Mouse (Mus musculus): ENCODE measurements around the gene Epha4. TPM values are rescaled to one million over a fixed set of nuclear protein-coding genes. Genes with fewer than 3 reads are reported as not detected.

The Epha4 gene
- total and polyA plus RNA-seq, 3 experiments: 25.4 to 45.5 (median 28.4) TPM

DNA sequence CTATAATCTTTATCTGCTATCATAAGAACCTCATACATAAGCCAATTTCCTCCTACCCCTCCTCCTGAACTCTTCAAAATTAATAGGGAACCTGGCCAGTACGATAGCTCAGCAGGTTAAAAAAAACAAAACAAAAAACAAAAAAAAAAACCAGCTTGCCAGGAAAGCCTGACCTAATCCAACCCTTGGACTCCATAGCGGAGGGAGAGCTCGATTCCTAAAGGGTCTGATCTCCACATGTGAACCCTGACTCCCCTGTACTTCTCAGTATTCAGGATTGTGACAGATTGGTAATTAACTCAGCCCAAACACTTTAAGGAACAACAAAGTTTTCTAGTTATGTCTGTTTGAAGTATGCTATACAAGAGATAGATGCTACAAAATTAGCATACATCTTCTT lies 89.7 kb downstream of the Epha4 start:
- no peaks in the 10 kb centered on the region for H3K27me3 ChIP-seq (ENCODE audit: control insufficient read depth, insufficient read depth, low read length)
- H3K27ac ChIP-seq: no peak overlapping the region
- DNase-seq: no peak
- H3K79me2 ChIP-seq (replicated peaks; ENCODE audit: control insufficient read depth, insufficient read depth, low read length): peaks cover 3% of the 10 kb centered on the region; the same call in 1 of the 2 replicates
- H3K4me1 ChIP-seq (ENCODE audit: control insufficient read depth, insufficient read depth, low read length): peaks cover 2% of the 10 kb centered on the region
- H3K36me3 ChIP-seq (ENCODE audit: control insufficient read depth, insufficient read depth, low read length): peaks cover 15% of the 10 kb centered on the region
- 75% methylated on average over 3 of the region's 3 CpGs for whole genome bisulfite sequencing
- no peak for TF ChIP-seq EP300 (IDR thresholded peaks at IDR 0.05; ENCODE audit: insufficient read depth, low read depth, low read length)
- no peak for TF ChIP-seq CTCF (IDR thresholded peaks at IDR 0.05)
- TF ChIP-seq POLR2A (IDR thresholded peaks at IDR 0.05; ENCODE audit: insufficient read depth, low read depth, low read length): no peak
- intact Hi-C loops (cut with DNase I): no loop called here
- no peak overlapping the region for H3K9ac ChIP-seq (ENCODE audit: low read depth, low read length)
- no peak overlapping the region for H3K4me3 ChIP-seq

- Histone ChIP-seq H3K4me3 (no peak overlapping the region), H3K36me3 (ENCODE audit: control insufficient read depth, insufficient read depth, low read length) (peaks cover 9% of the 10 kb centered on the region), H3K27ac (no peak overlapping the region), H3K79me2 (replicated peaks; ENCODE audit: control insufficient read depth, insufficient read depth, low read length) (peaks cover 1% of the 10 kb centered on the region; the same call in 1 of the 2 replicates), H3K27me3 (ENCODE audit: control insufficient read depth, insufficient read depth, low read length) (no peaks in the 10 kb centered on the region), H3K4me1 (ENCODE audit: control insufficient read depth, insufficient read depth, low read length) (peaks cover 2% of the 10 kb centered on the region), H3K9ac (ENCODE audit: low read depth, low read length) (no peak overlapping the region)
- intact Hi-C loops (cut with DNase I): no loop called here
- WGBS: 93% methylated on average over 3 of the region's 3 CpGs
- no peak for DNase-seq
- TF ChIP-seq POLR2A (IDR thresholded peaks at IDR 0.05; ENCODE audit: insufficient read depth, low read depth, low read length) (no peak), CTCF (IDR thresholded peaks at IDR 0.05) (no peak), EP300 (IDR thresholded peaks at IDR 0.05; ENCODE audit: insufficient read depth, low read depth, low read length) (no peak)
Observed at GRCm38 (mm10) chr1:77421081-77421480, 93.8 kb downstream of the Epha4 start.

DNA sequence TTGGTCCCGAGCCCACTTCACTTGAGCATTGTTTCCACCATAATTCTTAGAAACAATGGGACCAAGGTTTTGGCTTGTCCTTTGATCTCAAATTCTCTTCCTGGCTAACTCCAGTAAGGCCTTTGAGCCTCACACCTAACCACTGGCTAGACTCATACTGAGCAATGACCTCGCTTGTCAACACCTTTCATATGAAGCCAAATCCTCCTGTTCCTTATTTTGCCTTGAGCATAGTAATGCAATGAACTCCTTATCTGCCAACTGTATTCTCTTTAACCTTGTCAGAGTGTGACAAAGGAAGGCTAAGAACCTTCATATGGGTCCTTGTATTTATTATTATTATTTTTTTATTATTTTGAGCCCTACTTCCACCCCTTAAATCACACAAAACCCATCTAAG lies 94.5 kb downstream of the Epha4 start:
- 55% methylated on average over 2 of the region's 2 CpGs for WGBS
- H3K27me3 ChIP-seq (ENCODE audit: control insufficient read depth, insufficient read depth, low read length): no peaks in the 10 kb centered on the region
- peaks cover 7% of the 10 kb centered on the region for H3K36me3 ChIP-seq (ENCODE audit: control insufficient read depth, insufficient read depth, low read length)
- no peak overlapping the region for H3K4me3 ChIP-seq
- H3K79me2 ChIP-seq (replicated peaks; ENCODE audit: control insufficient read depth, insufficient read depth, low read length): peaks cover 1% of the 10 kb centered on the region; the same call in 1 of the 2 replicates
- DNase-seq: no peak
- H3K9ac ChIP-seq (ENCODE audit: low read depth, low read length): no peak overlapping the region
- TF ChIP-seq CTCF (IDR thresholded peaks at IDR 0.05) (no peak), POLR2A (IDR thresholded peaks at IDR 0.05; ENCODE audit: insufficient read depth, low read depth, low read length) (no peak), EP300 (IDR thresholded peaks at IDR 0.05; ENCODE audit: insufficient read depth, low read depth, low read length) (no peak)
- peaks cover 2% of the 10 kb centered on the region for H3K4me1 ChIP-seq (ENCODE audit: control insufficient read depth, insufficient read depth, low read length)
- intact Hi-C loops (cut with DNase I): no loop called here
- no peak overlapping the region for H3K27ac ChIP-seq

DNA sequence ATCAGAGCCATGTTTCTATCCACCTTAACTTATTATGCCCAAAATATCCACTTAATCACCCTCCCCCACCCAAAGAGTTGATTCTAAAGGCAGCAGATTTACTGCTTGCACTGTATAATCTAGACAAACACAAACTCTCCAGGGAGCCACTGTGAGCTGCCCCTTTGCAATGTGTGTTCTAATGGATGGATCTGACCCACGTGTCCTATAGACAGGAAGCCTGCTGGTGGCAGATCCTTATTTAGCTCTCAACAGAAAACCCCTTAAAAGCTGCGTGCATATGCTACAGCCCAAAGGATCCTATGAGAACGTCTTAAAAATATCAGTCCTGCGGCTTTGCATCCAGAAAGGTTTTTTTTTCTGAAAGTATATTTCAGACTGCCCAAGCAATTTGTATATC lies 98.0 kb downstream of the Epha4 start:
- intact Hi-C loops (cut with DNase I): no loop called here
- H3K79me2 ChIP-seq (replicated peaks; ENCODE audit: control insufficient read depth, insufficient read depth, low read length): peaks cover 1% of the 10 kb centered on the region; the same call in 1 of the 2 replicates
- no peak overlapping the region for H3K9ac ChIP-seq (ENCODE audit: low read depth, low read length)
- TF ChIP-seq EP300 (IDR thresholded peaks at IDR 0.05; ENCODE audit: insufficient read depth, low read depth, low read length): no peak
- TF ChIP-seq CTCF (IDR thresholded peaks at IDR 0.05): no peak
- no peak for TF ChIP-seq POLR2A (IDR thresholded peaks at IDR 0.05; ENCODE audit: insufficient read depth, low read depth, low read length)
- peaks cover 7% of the 10 kb centered on the region for H3K36me3 ChIP-seq (ENCODE audit: control insufficient read depth, insufficient read depth, low read length)
- H3K27ac ChIP-seq: no peak overlapping the region
- H3K27me3 ChIP-seq (ENCODE audit: control insufficient read depth, insufficient read depth, low read length): no peaks in the 10 kb centered on the region
- 52% methylated on average over 4 of the region's 4 CpGs for WGBS
- no peak overlapping the region for H3K4me3 ChIP-seq
- peaks cover 3% of the 10 kb centered on the region for H3K4me1 ChIP-seq (ENCODE audit: control insufficient read depth, insufficient read depth, low read length)
- no peak for DNase-seq

- peaks cover 3% of the 10 kb centered on the region; the same call in 1 of the 2 replicates for H3K36me3 ChIP-seq (ENCODE audit: control insufficient read depth, insufficient read depth, low read length)
- no peak overlapping the region for H3K9ac ChIP-seq (ENCODE audit: low read depth, low read length)
- WGBS: 63% methylated on average over 9 of the region's 9 CpGs
- no peak overlapping the region for H3K4me3 ChIP-seq
- TF ChIP-seq POLR2A (IDR thresholded peaks at IDR 0.05; ENCODE audit: insufficient read depth, low read depth, low read length): no peak
- no peak for TF ChIP-seq EP300 (IDR thresholded peaks at IDR 0.05; ENCODE audit: insufficient read depth, low read depth, low read length)
- no peak for TF ChIP-seq CTCF (IDR thresholded peaks at IDR 0.05)
- no peaks in the 10 kb centered on the region for H3K27me3 ChIP-seq (ENCODE audit: control insufficient read depth, insufficient read depth, low read length)
- intact Hi-C loops (cut with DNase I): no loop called here
- no peak for DNase-seq
- H3K27ac ChIP-seq: no peak overlapping the region
- peaks cover 4% of the 10 kb centered on the region for H3K4me1 ChIP-seq (ENCODE audit: control insufficient read depth, insufficient read depth, low read length)
- no peaks in the 10 kb centered on the region for H3K79me2 ChIP-seq (replicated peaks; ENCODE audit: control insufficient read depth, insufficient read depth, low read length)
Observed at GRCm38 (mm10) chr1:77412871-77413669, 101.8 kb downstream of the Epha4 start.

GRCm38 (mm10) chr1:77412285-77412684 lies 102.6 kb downstream of the Epha4 start:
- 40% methylated on average over 13 of the region's 13 CpGs for WGBS
- no peak overlapping the region for H3K4me3 ChIP-seq
- no peak overlapping the region for H3K9ac ChIP-seq (ENCODE audit: low read depth, low read length)
- H3K27ac ChIP-seq: no peak overlapping the region
- peaks cover 3% of the 10 kb centered on the region; the same call in 1 of the 2 replicates for H3K36me3 ChIP-seq (ENCODE audit: control insufficient read depth, insufficient read depth, low read length)
- H3K4me1 ChIP-seq (ENCODE audit: control insufficient read depth, insufficient read depth, low read length): peaks cover 4% of the 10 kb centered on the region
- intact Hi-C loops (cut with DNase I): no loop called here
- TF ChIP-seq CTCF (IDR thresholded peaks at IDR 0.05) (peak; percentile 20; the same call in 1 of the 2 replicates), EP300 (IDR thresholded peaks at IDR 0.05; ENCODE audit: insufficient read depth, low read depth, low read length) (no peak), POLR2A (IDR thresholded peaks at IDR 0.05; ENCODE audit: insufficient read depth, low read depth, low read length) (no peak)
- no peaks in the 10 kb centered on the region for H3K79me2 ChIP-seq (replicated peaks; ENCODE audit: control insufficient read depth, insufficient read depth, low read length)
- H3K27me3 ChIP-seq (ENCODE audit: control insufficient read depth, insufficient read depth, low read length): no peaks in the 10 kb centered on the region
- DNase-seq: peak; percentile 35 to 58

Data from heart, adult 2 months (tissue).